Mouse (Mus musculus): ENCODE results near the gene Lrrc8d.

DNA sequence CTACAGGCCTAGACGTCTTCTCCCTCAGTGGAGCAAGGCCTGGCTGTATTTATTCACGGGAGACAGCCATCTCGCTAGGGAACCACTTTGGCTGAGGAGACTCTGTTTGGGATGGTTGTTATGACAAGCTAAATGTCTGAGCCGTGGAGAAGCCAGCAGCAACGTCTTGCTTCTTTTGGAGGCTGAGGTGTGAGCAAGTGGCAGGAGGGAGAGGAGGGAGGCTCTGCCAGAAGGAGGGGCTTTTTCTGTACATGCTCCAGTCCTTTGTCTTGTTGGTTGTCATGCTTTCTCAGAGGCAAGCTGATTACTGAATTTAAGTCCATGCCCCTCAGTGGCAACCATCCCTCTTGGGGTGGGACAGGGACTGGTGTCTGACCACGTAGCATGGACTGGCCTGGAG is 33.5 kb downstream of the Lrrc8d start:
- TF ChIP-seq POLR2A (IDR thresholded peaks at IDR 0.05; ENCODE audit: extremely low read depth, insufficient read depth, low read length), result no peak
- no peak for TF ChIP-seq CTCF (IDR thresholded peaks at IDR 0.05; ENCODE audit: low read depth, low read length)
